Mouse (Mus musculus): ENCODE measurements around the gene Gsn. TPM values are rescaled to one million over a fixed set of nuclear protein-coding genes. Genes with fewer than 3 reads are reported as not detected.
A peak's percentile ranks its signal among the peaks of the same experiment; 100 is the strongest.

The Gsn gene
- total and polyA plus RNA-seq, 2 experiments from 2014 or later: 255 to 460 TPM

DNA sequence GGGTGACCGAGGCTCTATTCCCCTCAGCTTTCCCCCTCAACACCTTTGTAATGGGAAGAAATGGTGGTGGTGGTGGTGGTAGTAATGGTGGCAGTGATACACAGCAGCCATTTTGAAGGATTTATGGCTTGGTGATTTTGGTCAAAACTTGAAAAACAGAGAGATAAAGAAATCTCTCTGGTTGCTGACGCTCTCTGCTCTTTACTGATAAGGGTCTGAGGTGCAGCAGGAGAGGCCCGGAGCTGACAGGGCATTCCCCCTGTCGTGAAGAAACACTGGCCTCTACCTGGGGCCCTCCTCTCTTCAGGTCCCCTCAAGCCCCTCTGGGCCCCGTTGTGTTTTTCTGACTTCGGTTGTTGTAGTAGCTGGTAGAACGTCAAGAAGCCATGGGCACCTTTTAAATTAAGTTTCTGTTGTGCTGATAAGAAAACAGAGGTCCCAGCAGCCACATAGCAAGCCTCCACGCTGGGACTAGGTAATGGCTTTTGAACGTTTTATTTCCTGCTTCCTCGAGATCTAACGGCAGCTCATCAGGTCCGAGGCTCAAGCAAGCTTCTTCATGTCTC, 42.8 kb upstream of the Gsn start:
- Histone ChIP-seq H3K4me1 (ENCODE audit: control insufficient read depth, insufficient read depth) (no peaks in the 10 kb centered on the region), H3K9me3 (replicated peaks; ENCODE audit: control insufficient read depth, low read length) (no peaks in the 10 kb centered on the region), H3K4me3 (ENCODE audit: low read depth, low read length) (no peak overlapping the region), H3K27me3 (ENCODE audit: control insufficient read depth, insufficient read depth, low read length) (no peaks in the 10 kb centered on the region), H3K27ac (ENCODE audit: low read depth) (no peak overlapping the region), H3K36me3 (replicated peaks; ENCODE audit: control insufficient read depth, insufficient read depth, low read length) (no peaks in the 10 kb centered on the region), H3K9ac (replicated peaks; ENCODE audit: low read depth, low read length) (no peak overlapping the region), H3K4me2 (ENCODE audit: low read depth, low read length) (no peak overlapping the region)
- TF ChIP-seq EP300 (IDR thresholded peaks at IDR 0.05; ENCODE audit: low read depth): no peak
- TF ChIP-seq CTCF (IDR thresholded peaks at IDR 0.05; ENCODE audit: low read depth): no peak
- DNase-seq (ENCODE audit: low spot score) (no peak), ATAC-seq (ENCODE audit: insufficient read depth, low read depth) (no peak)
- 57% methylated on average over 12 of the region's 12 CpGs for WGBS

DNA sequence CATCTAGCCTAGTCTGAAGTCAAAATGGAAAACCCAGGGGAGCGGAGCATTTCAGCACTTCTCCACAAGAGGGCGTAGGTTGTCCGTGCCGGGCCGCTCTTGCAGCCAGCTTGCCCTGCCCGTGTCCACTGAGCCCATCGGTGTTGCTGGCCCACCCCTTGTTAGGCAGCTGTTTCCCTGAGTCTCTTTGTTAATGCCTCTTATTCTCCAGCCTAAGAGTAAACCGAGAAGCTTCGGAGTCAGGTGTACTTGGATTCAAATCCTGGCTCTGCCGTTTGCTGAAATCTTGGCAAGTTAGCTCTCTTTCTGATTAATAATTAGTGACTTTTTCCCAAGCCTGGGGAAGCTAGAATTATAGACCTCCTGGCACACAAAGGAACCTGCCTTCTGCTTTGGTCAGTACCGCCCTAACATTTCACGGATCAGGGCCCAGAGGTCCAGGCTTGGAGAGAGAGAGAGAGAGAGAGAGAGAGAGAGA, 41.3 kb upstream of the Gsn start:
- Histone ChIP-seq H3K4me1 (ENCODE audit: control insufficient read depth, insufficient read depth) (no peaks in the 10 kb centered on the region), H3K36me3 (replicated peaks; ENCODE audit: control insufficient read depth, insufficient read depth, low read length) (no peaks in the 10 kb centered on the region), H3K9me3 (replicated peaks; ENCODE audit: control insufficient read depth, low read length) (no peaks in the 10 kb centered on the region), H3K4me3 (ENCODE audit: low read depth, low read length) (no peak overlapping the region), H3K27me3 (ENCODE audit: control insufficient read depth, insufficient read depth, low read length) (no peaks in the 10 kb centered on the region), H3K27ac (ENCODE audit: low read depth) (no peak overlapping the region), H3K9ac (replicated peaks; ENCODE audit: low read depth, low read length) (no peak overlapping the region), H3K4me2 (ENCODE audit: low read depth, low read length) (peak overlapping the region; percentile 34; the same call in 1 of the 2 replicates)
- WGBS: 9% methylated on average over 12 of the region's 12 CpGs
- ATAC-seq (ENCODE audit: insufficient read depth, low read depth) (peak; percentile 84), DNase-seq (ENCODE audit: low spot score) (peak; percentile 71)
- TF ChIP-seq EP300 (IDR thresholded peaks at IDR 0.05; ENCODE audit: low read depth): no peak
- peak; percentile 95 for TF ChIP-seq CTCF (IDR thresholded peaks at IDR 0.05; ENCODE audit: low read depth)

DNA sequence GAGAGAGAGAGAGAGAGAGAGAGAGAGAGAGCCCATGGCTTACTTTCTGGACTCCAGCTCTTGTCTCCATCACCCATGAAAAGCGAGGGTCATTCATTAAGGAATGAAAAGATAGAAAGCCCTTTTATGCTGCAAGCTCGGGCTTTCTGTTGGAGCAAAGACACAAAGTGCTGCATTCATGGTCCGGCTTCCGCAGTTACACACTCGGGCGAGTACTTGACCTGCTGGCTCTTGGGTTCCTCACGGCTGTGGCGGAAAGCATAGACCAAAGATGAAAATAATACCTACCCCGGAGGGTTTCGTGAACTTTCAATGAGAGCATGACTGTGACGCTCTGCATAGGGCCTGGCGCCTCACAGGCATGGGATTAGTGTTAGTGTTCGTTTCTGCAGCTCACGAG, 40.8 kb upstream of the Gsn start:
- Histone ChIP-seq H3K4me2 (ENCODE audit: low read depth, low read length) (no peak overlapping the region), H3K4me3 (ENCODE audit: low read depth, low read length) (no peak overlapping the region), H3K9me3 (replicated peaks; ENCODE audit: control insufficient read depth, low read length) (no peaks in the 10 kb centered on the region), H3K27ac (ENCODE audit: low read depth) (no peak overlapping the region), H3K27me3 (ENCODE audit: control insufficient read depth, insufficient read depth, low read length) (no peaks in the 10 kb centered on the region), H3K36me3 (replicated peaks; ENCODE audit: control insufficient read depth, insufficient read depth, low read length) (no peaks in the 10 kb centered on the region), H3K4me1 (ENCODE audit: control insufficient read depth, insufficient read depth) (no peaks in the 10 kb centered on the region), H3K9ac (replicated peaks; ENCODE audit: low read depth, low read length) (no peak overlapping the region)
- DNase-seq (ENCODE audit: low spot score) (no peak), ATAC-seq (ENCODE audit: insufficient read depth, low read depth) (no peak)
- 81% methylated on average over 14 of the region's 14 CpGs for WGBS
- TF ChIP-seq CTCF (IDR thresholded peaks at IDR 0.05; ENCODE audit: low read depth): no peak

DNA sequence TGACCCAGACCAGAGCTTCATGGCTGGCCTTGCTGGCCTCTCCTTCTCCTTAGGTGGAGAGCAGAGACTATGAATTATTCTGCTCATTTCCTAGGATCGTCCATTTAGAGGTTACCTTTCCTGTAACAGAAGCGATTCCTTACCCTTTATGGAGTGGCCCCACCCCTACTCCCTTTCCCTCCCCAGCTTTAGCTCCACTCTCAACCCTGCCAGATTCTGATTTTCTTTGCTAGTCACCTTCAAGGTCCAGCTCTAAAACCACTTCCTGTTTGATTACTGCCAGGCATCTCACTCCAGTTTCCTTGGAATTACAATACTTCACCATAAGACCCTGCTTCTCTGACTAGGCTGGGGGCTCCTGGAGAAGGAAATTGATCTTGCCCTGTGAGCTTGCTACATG, 39.5 kb upstream of the Gsn start:
- H3K9me3 ChIP-seq (replicated peaks; ENCODE audit: control insufficient read depth, low read length): no peaks in the 10 kb centered on the region
- no peak for TF ChIP-seq EP300 (IDR thresholded peaks at IDR 0.05; ENCODE audit: low read depth)
- TF ChIP-seq CTCF (IDR thresholded peaks at IDR 0.05; ENCODE audit: low read depth): no peak
- H3K27me3 ChIP-seq (ENCODE audit: control insufficient read depth, insufficient read depth, low read length): no peaks in the 10 kb centered on the region
- no peaks in the 10 kb centered on the region for H3K4me1 ChIP-seq (ENCODE audit: control insufficient read depth, insufficient read depth)
- H3K4me3 ChIP-seq (ENCODE audit: low read depth, low read length): no peak overlapping the region
- H3K4me2 ChIP-seq (ENCODE audit: low read depth, low read length): no peak overlapping the region
- no peak overlapping the region for H3K9ac ChIP-seq (replicated peaks; ENCODE audit: low read depth, low read length)
- WGBS: 67% methylated on average over 2 of the region's 2 CpGs
- no peaks in the 10 kb centered on the region for H3K36me3 ChIP-seq (replicated peaks; ENCODE audit: control insufficient read depth, insufficient read depth, low read length)
- ATAC-seq (ENCODE audit: insufficient read depth, low read depth) (no peak), DNase-seq (ENCODE audit: low spot score) (no peak)
- no peak overlapping the region for H3K27ac ChIP-seq (ENCODE audit: low read depth)

DNA sequence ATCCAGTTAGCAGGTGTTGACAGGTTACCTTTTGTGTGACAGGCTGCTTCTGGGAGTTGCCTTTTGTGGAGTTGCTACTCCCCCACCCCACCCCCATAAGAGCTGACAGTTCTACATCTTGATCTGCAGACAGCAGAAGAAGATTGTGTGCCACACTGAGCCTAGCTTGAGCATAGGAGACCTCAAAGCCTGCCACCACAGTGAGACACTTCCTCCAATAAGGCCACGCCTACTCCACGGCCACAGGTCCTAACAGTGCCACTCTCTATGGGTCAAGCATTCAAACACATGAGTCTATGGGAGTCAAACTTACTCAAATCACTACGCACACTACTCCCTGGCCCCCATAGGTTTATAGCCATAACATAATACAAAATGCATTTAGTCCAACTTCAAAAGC, 37.4 kb upstream of the Gsn start:
- no peaks in the 10 kb centered on the region for H3K36me3 ChIP-seq (replicated peaks; ENCODE audit: control insufficient read depth, insufficient read depth, low read length)
- no peak overlapping the region for H3K9ac ChIP-seq (replicated peaks; ENCODE audit: low read depth, low read length)
- no peak for TF ChIP-seq EP300 (IDR thresholded peaks at IDR 0.05; ENCODE audit: low read depth)
- TF ChIP-seq CTCF (IDR thresholded peaks at IDR 0.05; ENCODE audit: low read depth): no peak
- no peaks in the 10 kb centered on the region for H3K4me1 ChIP-seq (ENCODE audit: control insufficient read depth, insufficient read depth)
- no peaks in the 10 kb centered on the region for H3K9me3 ChIP-seq (replicated peaks; ENCODE audit: control insufficient read depth, low read length)
- H3K27ac ChIP-seq (ENCODE audit: low read depth): no peak overlapping the region
- H3K4me3 ChIP-seq (ENCODE audit: low read depth, low read length): no peak overlapping the region
- H3K4me2 ChIP-seq (ENCODE audit: low read depth, low read length): no peak overlapping the region
- H3K27me3 ChIP-seq (ENCODE audit: control insufficient read depth, insufficient read depth, low read length): no peaks in the 10 kb centered on the region
- no peak for DNase-seq (ENCODE audit: low spot score)
- no peak for ATAC-seq (ENCODE audit: insufficient read depth, low read depth)
- 95% methylated on average over 3 of the region's 3 CpGs for WGBS

DNA sequence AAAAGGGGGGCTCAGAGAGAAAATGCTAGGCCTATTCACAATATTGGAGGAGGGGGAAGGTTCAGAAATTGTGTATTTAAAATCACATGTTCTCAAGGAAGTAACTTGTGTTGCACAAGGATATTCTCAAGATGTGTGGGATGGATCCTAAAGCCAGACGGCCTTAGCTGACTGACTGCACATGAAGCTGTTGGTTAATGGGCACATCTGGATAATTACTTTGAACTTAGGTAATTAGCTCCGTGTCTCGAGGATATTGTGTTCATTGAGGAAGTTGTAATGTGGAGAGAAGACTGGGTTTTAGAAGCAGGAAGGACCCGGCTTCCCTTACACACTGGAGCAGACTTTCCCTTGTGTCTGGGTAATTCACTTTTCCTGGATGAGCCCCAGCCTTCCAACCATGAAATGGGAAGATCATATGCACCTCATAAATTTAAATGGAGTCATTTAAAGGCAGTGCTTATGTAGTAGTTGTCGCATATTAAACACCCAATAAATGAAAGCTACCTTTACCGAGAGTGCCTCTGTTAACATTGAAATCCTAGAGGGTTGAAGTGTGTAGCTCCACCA, 33.3 kb upstream of the Gsn start:
- Histone ChIP-seq H3K9me3 (replicated peaks; ENCODE audit: control insufficient read depth, low read length) (no peaks in the 10 kb centered on the region), H3K4me3 (ENCODE audit: low read depth, low read length) (no peak overlapping the region), H3K27ac (ENCODE audit: low read depth) (no peak overlapping the region), H3K36me3 (replicated peaks; ENCODE audit: control insufficient read depth, insufficient read depth, low read length) (no peaks in the 10 kb centered on the region), H3K9ac (replicated peaks; ENCODE audit: low read depth, low read length) (no peak overlapping the region), H3K4me2 (ENCODE audit: low read depth, low read length) (no peak overlapping the region), H3K27me3 (ENCODE audit: control insufficient read depth, insufficient read depth, low read length) (no peaks in the 10 kb centered on the region), H3K4me1 (ENCODE audit: control insufficient read depth, insufficient read depth) (no peaks in the 10 kb centered on the region)
- no peak for TF ChIP-seq CTCF (IDR thresholded peaks at IDR 0.05; ENCODE audit: low read depth)
- TF ChIP-seq EP300 (IDR thresholded peaks at IDR 0.05; ENCODE audit: low read depth): no peak
- no peak for ATAC-seq (ENCODE audit: insufficient read depth, low read depth)
- 69% methylated on average over 6 of the region's 6 CpGs for WGBS
- DNase-seq (ENCODE audit: low spot score): no peak

Data from heart, postnatal 0 days (tissue).